Mouse (Mus musculus) megakaryocyte, embryonic 14.5 days (primary cell): ENCODE data around the gene Sf3b3. TPM values are rescaled to one million over a fixed set of nuclear protein-coding genes. Genes with fewer than 3 reads are reported as not detected.

Experiments used
- H3K27me3 ChIP-seq: replicated peaks from 2 replicates; pipeline ENCODE3; 2012; ENCODE audit warnings: inconsistent platforms
- H3K36me3 ChIP-seq: replicated peaks from 2 replicates; pipeline ENCODE3; 2012; ENCODE audit warnings: low read length, inconsistent platforms, mixed read lengths
- H3K4me1 ChIP-seq: 2 replicates; pipeline ENCODE4 v1.6.1; 2012; ENCODE audit warnings: inconsistent platforms
- H3K4me3 ChIP-seq: replicated peaks from 2 replicates; pipeline ENCODE3; 2012; ENCODE audit warnings: moderate library complexity, mild to moderate bottlenecking, inconsistent platforms
- H3K9me3 ChIP-seq: 2 replicates; pipeline ENCODE4 v1.6.1; 2012; ENCODE audit warnings: inconsistent platforms
- FLI1 ChIP-seq: IDR thresholded peaks from 2 replicates; pipeline ENCODE4 v1.6.1; 2012; ENCODE audit warnings: low read length, inconsistent platforms, mixed read lengths
- GATA1 ChIP-seq: IDR thresholded peaks from 3 replicates; pipeline ENCODE4 v1.6.1; 2012; ENCODE audit warnings: mixed read lengths, low read length, inconsistent platforms, borderline replicate concordance
- polyA plus RNA-seq: library from polyadenylated mRNA; stranded (reverse); fragments of >175 nt; gene quantifications from 2 replicates; pipeline ENCODE4 v1.2.3, GENCODE M21; 2012; ENCODE audit warnings: low replicate concordance; ENCODE audit not compliant: insufficient read depth

Gene Sf3b3
- polyA plus RNA-seq, 1 experiment, result 3.4 TPM

- H3K36me3 ChIP-seq, result no peaks in the 10 kb centered on the region
- H3K9me3 ChIP-seq, result no peaks in the 10 kb centered on the region
- peaks cover 14% of the 10 kb centered on the region for H3K27me3 ChIP-seq
- H3K4me1 ChIP-seq, result peaks cover 20% of the 10 kb centered on the region
- H3K4me3 ChIP-seq, result no peak overlapping the region
- TF ChIP-seq FLI1 (no peak), GATA1 (no peak)
These were observed 85.4 kb downstream of the Sf3b3 start for GRCm38 (mm10) chr8:110761185-110761584.

GRCm38 (mm10) chr8:110760280-110760940, 86.2 kb downstream of the Sf3b3 start:
- Histone ChIP-seq H3K4me3 (no peak overlapping the region), H3K27me3 (peaks cover 17% of the 10 kb centered on the region), H3K9me3 (no peaks in the 10 kb centered on the region), H3K4me1 (peaks cover 28% of the 10 kb centered on the region), H3K36me3 (no peaks in the 10 kb centered on the region)
- no peak for TF ChIP-seq FLI1
- TF ChIP-seq GATA1, result no peak

Other genes starting within 250 kb of the Sf3b3 start
- gene Vac14, start 228.2 kb downstream of the Sf3b3 start, polyA plus RNA-seq, result 30.7 and 36.1 TPM in 2 replicates
- 149 and 562 TPM in 2 replicates for gene Mtss1l, start 125.3 kb downstream of the Sf3b3 start, polyA plus RNA-seq
- gene Il34, start 40.9 kb downstream of the Sf3b3 start, polyA plus RNA-seq, result 3.7 and 20.1 TPM in 2 replicates
- gene Cog4, start 187 bp downstream of the Sf3b3 start, polyA plus RNA-seq, result 0.61 and 14.0 TPM in 2 replicates
- 1.6 and 3.3 TPM in 2 replicates for gene Fuk, start 55.7 kb upstream of the Sf3b3 start, polyA plus RNA-seq
- 19.8 and 54.8 TPM in 2 replicates for gene St3gal2, start 73.1 kb upstream of the Sf3b3 start, polyA plus RNA-seq
- 5.2 and 18.4 TPM in 2 replicates for gene Ddx19a, start 151.0 kb upstream of the Sf3b3 start, polyA plus RNA-seq
- gene Ddx19b, start 185.0 kb upstream of the Sf3b3 start, polyA plus RNA-seq, result 1.1 TPM in 1 of 2 replicates, not detected in the other
- 29.9 and 34.3 TPM in 2 replicates for gene Aars, start 186.4 kb upstream of the Sf3b3 start, polyA plus RNA-seq
- 17.8 and 46.3 TPM in 2 replicates for gene Exosc6, start 209.6 kb upstream of the Sf3b3 start, polyA plus RNA-seq
- gene Clec18a, start 245.6 kb upstream of the Sf3b3 start, polyA plus RNA-seq, result not detected in 2 replicates
- 0.89 and 1.00 TPM in 2 replicates for gene Pdpr, start 247.8 kb upstream of the Sf3b3 start, polyA plus RNA-seq